Mouse (Mus musculus): Measurements from ENCODE around the gene Mtx3. TPM values are rescaled to one million over a fixed set of nuclear protein-coding genes. Genes with fewer than 3 reads are reported as not detected.

Gene Mtx3
- polyA plus RNA-seq (2012; rRNA removed; ENCODE audit: low replicate concordance): 3.7 and 6.0 TPM in 2 replicates

GRCm38 (mm10) chr13:92844586-92845221 lies at the start of gene Mtx3:
Gene Mtx3 (plus strand): TSS chr13:92844760.

Other genes starting within 250 kb of the Mtx3 start
- 19.1 and 22.6 TPM in 2 replicates for gene Serinc5, start 233.7 kb upstream of the Mtx3 start, polyA plus RNA-seq (2012; rRNA removed; ENCODE audit: low replicate concordance)
- gene Thbs4, start 49.9 kb upstream of the Mtx3 start, polyA plus RNA-seq (2012; rRNA removed; ENCODE audit: low replicate concordance): 2.9 and 16.8 TPM in 2 replicates